Mouse (Mus musculus) erythroblast, adult 5-6 weeks (primary cell): Measurements from ENCODE around the gene Tmem176b. TPM values are rescaled to one million over a fixed set of nuclear protein-coding genes. Genes with fewer than 3 reads are reported as not detected.
"Not testable (repeated sequence)": the region's sequence is repeated elsewhere in the genome, so short reads cannot be mapped to it uniquely, and the experiment has no call there.

Experiments
- ATAC-seq: replicated peaks from 2 replicates; pipeline ENCODE4 v1.8.0; 2016; ENCODE audit warnings: moderate number of reproducible peaks, mild to moderate bottlenecking, moderate TSS enrichment, inconsistent platforms; ENCODE audit not compliant: poor library complexity, low FRiP score, severe bottlenecking
- total RNA-seq, 2 experiments: library from RNA; stranded (forward) in 1 of 2; stranded (reverse) in 1 of 2; fragments of 150-400 nt in 1 of 2; fragments of 200-764, 138-1000 nt in 1 of 2; gene quantifications; 2 replicates each; pipeline versions ENCODE4 v1.2.3 to v1.2.4; 2015 to 2017; ENCODE audit warnings: low replicate concordance in 2 of 2

Tmem176b gene
- total RNA-seq, 2 experiments from 2014 or later, result 5.7 to 22.5 TPM

GRCm38 (mm10) chr6:48851820-48852491, 10.7 kb upstream of the Tmem176b start:
- no peak for ATAC-seq

GRCm38 (mm10) chr6:48845086-48845485, 3.8 kb upstream of the Tmem176b start:
- ATAC-seq, result no peak

- ATAC-seq, result no peak
Observed at GRCm38 (mm10) chr6:48842111-48842842, 981 bp upstream of the Tmem176b start.

- no peak for ATAC-seq
Observed at GRCm38 (mm10) chr6:48840371-48840969, 826 bp downstream of the Tmem176b start, which contains the start of gene Tmem176a. Gene Tmem176a, plus strand, starts transcription at chr6:48840919.

- ATAC-seq, result no peak
Observed at GRCm38 (mm10) chr6:48838321-48839080, 2.8 kb downstream of the Tmem176b start.

- ATAC-seq, result no peak
Observed at GRCm38 (mm10) chr6:48837516-48837915, 3.8 kb downstream of the Tmem176b start.

GRCm38 (mm10) chr6:48836146-48836545, 5.2 kb downstream of the Tmem176b start:
- ATAC-seq, result no peak

GRCm38 (mm10) chr6:48835241-48835640, 6.1 kb downstream of the Tmem176b start:
- ATAC-seq, result no peak

DNA sequence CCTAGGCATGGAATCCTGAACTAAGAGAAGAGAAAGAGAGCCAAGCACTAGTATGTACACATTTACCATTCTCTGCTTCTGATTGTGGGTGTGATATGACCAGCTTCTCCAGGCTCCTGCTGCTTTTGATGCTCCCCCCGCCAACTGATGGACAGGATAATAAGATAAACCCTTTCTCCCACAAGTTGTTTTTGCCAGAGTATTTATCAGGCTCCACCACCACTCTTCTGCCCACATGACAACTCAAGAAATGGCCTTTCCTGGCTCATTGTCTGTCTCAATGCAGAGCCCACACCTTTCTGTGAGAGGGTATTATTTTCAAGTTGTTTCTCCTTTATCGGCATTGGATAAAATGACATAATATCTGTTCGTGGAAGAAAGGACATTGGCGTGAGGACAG, 7.8 kb downstream of the Tmem176b start:
- no peak for ATAC-seq

GRCm38 (mm10) chr6:48832426-48832825, 8.9 kb downstream of the Tmem176b start:
- ATAC-seq, result no peak

- no peak for ATAC-seq
Observed at GRCm38 (mm10) chr6:48831141-48831540, 10.2 kb downstream of the Tmem176b start.

- no peak for ATAC-seq
Observed at GRCm38 (mm10) chr6:48830241-48830640, 11.1 kb downstream of the Tmem176b start.

DNA sequence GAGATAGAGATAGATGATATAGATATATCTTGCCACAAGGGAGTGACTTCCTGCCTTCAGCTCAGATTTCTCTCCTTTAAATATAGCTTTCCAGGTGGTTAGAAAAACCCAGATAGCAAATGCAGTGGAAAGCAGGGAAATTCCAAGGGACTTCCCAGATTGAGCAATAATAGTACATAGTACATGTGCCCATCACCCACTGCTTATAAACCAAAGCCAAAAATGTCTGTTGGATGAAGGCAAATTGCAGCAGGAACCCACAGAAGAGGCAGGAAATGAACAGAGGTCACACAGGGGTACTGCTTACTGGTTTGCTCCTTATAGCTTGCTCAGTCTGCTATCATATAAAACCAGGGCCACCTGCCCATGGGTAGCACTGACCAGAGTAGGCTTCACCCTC, 11.6 kb downstream of the Tmem176b start:
- no peak for ATAC-seq

- ATAC-seq, result no peak
Observed at GRCm38 (mm10) chr6:48828976-48829375, 12.3 kb downstream of the Tmem176b start.

DNA sequence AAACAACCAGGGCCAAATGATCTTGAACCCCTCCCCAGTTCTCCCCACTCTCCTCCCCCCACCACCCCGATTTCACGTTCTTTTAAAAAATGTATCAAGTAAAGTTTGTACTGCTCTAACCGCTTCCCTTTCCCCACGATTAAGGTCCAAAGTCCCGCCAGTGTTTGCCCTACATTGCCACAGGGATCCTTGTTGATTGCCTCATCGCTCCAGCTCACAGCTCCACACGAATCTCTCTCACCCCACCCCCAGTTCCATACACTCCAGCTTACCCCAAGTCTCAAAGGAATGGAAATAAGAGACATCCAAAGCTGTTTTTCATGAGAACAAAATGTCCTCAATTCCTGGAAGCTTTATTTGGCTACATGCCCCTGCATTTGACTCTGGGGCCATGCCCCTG, 16.3 kb downstream of the Tmem176b start:
- ATAC-seq, result no peak

DNA sequence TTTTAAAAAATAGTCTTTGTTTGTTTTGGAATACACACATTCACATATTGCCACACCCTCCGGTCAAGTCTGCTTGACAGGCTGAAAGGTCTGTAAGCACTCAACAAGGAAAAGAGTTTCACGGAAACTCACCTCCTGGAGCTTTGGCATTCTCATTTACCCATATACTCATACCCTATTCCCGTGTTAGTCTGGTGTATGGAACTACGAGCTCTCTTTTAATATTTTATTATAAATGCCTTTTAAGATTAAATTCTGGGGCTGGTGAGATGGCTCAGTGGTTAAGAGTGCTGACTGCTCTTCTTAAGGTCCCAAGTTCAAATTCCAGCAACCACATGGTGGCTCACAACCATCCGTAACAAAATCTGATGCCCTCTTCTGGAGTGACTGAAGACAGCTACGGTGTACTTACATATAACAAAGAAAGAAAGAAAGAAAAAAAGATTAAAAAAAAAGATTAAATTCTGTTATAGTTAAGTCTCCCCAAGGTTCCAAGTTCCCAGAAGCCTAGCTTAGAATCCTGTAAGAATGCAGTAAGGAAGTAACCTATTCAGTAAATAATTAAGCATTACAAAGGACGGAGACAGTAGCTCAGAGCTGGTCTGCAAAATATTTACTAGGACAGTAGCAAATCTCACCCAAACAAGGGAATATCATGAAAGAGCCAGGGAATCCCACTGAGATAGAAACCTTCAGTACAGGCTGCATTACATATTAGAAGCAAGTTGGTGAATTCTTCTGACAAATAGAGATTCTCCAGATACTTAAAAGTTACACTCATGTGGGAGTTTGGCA, 19.1 kb downstream of the Tmem176b start:
- not testable (repeated sequence) for ATAC-seq

DNA sequence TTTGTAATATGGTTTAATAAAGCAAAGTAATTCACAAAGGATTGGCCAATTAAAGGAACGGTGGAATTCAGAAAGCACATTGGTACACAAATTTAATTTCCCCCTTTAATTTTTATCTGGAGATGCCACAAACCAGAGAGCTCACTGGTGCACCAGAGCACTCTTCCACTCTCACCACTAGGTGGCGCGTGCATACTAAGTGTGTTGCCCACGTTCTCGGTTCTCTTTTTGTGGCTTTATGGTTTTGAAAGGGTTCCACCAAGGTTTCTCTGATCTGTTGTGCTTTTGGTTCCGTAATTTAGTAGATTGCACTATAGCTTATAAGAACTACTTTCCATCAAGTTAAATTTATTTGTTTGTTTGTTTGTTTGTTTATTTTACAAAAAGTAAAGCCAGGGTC, 23.5 kb downstream of the Tmem176b start:
- peak; percentile 70; the same call in 1 of the 2 replicates for ATAC-seq

- ATAC-seq, result no peak
Observed at GRCm38 (mm10) chr6:48815013-48815412, 26.3 kb downstream of the Tmem176b start.

GRCm38 (mm10) chr6:48809494-48810219, 31.6 kb downstream of the Tmem176b start:
- ATAC-seq, result no peak
